Mouse (Mus musculus) retina, postnatal 1 day (tissue): ENCODE measurements around the gene Pycard.
"Not testable (repeated sequence)": the region's sequence is repeated elsewhere in the genome, so short reads cannot be mapped to it uniquely, and the experiment has no call there.

ENCODE experiments used
- DNase-seq: peaks from one replicate; pipeline ENCODE4 v3.0.0-alpha.2; 2012

The Pycard gene

DNA sequence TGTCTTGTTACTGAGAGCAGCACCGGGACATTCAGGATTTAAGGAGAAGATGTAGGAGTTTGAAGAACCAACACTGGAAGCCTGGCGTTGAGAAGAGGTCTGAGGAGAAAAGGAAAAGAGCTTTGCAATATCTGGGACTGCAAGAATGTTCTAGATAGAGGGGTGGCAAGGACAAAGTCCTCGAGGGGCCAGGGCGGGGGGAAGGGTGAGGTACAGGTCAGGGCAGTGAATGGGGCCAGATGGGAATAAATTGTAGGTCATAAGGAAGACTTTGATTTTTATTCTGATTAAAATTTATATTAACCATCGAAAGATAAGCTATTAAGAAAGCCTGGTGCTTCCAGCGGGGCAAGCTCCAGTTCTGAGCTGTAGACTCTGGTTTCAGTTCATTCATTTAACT, 9.4 kb upstream of the Pycard start:
- DNase-seq: no peak

DNA sequence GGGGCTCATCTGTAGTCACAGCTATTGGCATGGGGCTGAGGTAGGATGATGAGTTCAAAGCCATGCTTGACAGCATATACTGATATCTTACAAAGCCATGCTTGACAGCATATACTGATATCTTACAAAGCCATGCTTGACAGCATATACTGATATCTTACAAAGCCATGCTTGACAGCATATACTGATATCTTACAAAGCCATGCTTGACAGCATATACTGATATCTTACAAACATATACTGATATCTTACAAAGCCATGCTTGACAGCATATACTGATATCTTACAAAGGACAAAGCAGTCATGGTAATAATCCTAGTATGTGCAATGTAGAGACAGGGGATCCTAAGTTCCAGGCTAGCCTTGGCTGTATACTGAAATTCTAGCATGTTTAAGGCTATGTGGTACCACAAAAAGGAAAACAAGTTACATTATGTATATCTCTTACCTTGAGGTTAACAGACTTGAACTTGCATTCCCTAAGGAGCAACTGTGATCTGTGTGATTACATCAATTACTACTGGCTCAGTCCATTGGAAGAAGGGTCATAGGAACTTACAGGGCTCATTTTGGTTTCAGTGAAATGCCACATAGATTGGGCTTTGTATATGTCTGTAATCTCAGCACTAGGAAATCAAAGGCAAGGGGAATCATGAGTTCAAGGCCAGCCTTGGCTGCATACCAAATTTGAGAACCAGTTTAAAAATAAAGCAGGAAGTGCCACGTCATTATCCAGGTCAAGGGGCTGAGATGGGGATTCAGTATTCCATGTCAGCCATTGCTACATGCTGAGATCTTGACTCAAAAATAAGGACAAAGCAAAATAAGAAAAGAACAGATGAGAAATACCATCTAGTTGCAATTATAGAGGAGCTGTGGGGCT, 6.6 kb upstream of the Pycard start:
- no peak for DNase-seq

DNA sequence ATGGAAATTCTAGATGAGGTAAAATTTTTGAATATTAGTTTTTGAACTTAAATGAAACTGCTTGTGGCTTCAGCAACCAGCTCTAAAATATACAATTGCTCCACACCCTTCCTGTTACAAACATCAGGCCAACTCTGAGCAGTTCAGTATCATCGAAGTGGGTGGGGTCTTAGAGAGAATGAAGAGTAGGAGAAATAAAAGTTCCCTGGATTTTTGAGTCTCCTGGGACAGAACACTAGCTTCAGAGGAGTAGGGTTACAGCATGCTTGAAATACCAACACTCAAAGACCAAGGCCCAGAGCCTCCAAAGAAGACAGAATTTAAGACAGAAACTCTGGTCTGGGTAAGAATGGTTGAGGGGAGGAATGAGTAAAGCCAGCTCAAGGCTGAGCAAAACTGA, 5.8 kb upstream of the Pycard start:
- DNase-seq: no peak

DNA sequence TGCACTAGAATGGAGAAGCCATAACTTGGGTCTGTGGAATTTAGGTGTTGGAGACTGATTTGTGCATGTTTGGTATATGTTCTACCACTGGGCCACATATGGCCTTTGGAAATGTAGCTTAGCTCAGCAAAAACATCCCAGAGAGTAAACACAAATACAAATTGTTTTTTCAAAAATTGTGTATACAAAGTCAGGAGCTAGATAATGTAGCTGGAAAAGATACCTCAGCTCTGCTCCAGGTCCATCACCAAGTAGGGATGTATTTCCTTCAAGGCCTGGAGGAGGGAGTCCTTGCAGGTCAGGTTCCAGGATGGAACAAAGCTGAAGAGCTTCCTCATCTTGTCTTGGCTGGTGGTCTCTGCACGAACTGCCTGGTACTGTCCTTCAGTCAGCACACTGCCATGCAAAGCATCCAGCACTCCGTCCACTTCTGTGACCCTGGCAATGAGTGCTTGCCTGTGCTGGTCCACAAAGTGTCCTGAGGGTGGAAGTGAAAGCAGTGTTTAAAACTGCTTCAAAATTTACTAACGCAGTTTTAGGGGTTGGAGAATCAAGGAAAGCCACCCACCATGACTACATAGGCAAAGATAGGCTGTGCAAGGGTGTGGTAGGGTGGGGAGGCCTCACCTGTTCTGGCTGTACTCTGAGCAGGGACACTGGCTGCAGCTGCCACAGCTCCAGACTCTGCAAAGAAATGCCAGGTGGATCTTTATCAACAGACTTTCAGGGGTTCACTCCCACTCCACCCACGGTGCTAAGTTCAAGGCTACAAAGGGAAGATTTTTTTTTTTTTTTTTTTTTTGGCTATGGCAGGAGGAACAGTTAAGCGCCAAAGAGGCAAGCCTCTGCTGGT, 953 bp downstream of the Pycard start:
- DNase-seq: no peak

DNA sequence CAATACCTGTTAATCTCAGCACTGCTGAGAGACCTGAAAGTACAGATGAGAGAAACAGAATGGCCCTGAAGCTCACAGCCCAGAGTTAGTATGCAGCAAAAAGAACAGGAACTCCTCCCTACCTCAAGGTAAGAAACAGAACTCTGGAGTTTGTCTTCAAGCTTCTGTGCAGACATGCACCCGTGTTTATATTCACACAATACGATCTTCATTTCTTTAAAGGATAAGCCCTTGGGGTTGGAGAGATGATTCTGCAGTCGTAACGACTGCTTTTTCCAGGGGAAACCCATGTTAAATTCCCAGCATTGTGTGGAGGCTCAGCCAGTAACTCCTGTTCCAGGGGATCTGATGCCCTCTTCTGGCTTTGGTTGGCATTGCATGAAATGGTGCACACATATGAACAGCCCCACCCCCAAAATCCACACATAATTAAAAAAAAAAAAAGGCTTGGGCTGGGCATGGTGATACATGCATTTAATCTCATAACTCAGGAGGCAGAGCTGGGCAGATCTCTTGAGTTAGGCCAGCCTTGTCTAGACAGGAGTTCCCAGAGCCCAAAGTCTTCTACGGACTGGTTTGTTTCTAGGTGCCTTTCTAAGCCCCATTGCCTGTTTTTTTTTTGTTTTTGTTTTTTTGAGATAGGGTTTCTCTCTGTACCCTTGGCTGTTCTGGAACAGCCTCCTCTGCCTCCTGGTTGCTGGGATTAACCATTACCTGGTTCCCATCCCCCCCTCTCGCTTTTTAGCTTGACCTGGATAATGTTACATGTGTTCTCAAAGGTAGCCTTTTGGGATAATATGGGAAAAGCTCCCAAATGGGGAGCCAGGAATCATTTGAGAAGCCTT, 1.8 kb downstream of the Pycard start:
- DNase-seq: peak; percentile 79

DNA sequence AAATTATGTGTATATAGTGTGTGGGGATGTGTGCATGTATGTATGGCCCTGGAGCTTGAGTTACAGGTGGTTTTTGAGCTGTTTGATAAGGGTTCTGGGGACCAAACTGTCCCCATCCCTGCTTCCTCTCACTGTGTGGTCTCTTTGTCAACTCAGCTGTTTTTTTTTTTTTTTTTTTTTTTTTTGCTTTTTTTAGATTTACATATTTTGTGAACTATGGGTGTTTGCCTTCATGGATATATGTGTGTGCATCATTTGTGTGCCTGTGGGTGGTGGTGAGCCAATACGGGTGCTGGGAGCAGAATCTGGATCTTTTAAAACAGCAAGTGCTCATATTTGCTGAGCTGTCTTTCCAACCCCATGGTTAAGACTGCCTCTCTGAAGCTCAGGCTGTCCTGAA, 4.8 kb downstream of the Pycard start:
- DNase-seq: no peak

DNA sequence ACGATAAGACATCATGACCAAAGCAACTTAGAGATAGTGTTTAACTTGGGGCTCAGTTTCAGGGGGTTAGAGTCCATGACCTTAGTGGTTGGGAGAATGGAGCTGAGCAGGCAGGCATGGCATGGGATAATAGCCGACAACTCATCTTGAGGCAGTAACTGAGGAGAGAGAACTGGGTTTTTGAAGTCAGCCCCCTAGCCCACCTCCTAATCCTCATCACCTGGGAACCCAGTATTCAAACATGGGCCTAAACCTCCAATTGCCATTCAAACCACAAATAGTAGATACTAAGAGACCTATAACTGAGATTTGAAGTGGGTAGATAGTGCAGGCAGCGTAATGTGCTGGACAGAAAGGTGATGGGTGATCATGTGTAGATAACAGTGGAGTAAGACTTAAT, 13.1 kb downstream of the Pycard start:
- no peak for DNase-seq

DNA sequence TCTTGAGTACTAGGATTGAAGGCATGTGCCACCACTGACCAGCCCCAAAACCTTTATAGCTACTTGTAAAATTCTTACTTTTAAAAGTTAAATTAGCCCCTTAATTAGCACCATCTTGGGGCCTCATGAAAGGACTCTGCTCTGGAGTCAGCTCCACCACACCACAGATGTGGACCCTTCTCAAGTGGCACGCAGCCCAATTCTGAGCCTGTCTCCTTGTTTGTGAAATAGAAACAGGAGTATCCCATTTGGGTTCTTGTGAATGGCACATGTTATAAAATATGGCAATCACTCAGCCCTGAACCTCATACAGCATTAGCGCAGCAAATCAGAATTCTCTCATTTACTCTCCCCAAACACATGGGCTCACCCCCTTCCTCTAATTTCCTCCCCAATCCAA, 14.8 kb downstream of the Pycard start:
- DNase-seq: no peak

DNA sequence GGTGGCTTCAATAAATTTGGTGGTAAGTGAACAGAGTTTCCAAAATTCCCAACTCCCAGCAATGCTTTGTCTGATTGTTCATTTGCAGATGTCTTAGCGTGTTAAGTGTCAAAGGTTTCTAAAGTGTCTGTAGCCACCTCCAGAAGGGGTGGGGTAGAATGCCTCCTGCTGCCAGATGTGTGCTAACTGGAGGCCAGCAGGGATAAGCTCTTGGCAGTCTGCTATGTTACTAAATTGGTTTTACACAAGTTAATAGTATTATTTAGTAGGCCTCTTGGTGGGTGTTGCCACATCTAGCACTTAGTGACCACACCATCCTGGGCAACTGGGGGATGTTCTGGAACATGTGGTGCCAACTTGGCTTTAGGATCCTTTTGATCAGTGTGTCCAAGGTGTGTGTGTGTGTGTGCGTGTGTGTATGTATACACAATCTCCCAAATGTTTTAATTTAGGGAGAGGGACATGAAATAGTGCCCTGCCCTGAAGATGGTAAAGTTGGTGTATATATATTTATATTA, 19.2 kb downstream of the Pycard start:
- no peak for DNase-seq

DNA sequence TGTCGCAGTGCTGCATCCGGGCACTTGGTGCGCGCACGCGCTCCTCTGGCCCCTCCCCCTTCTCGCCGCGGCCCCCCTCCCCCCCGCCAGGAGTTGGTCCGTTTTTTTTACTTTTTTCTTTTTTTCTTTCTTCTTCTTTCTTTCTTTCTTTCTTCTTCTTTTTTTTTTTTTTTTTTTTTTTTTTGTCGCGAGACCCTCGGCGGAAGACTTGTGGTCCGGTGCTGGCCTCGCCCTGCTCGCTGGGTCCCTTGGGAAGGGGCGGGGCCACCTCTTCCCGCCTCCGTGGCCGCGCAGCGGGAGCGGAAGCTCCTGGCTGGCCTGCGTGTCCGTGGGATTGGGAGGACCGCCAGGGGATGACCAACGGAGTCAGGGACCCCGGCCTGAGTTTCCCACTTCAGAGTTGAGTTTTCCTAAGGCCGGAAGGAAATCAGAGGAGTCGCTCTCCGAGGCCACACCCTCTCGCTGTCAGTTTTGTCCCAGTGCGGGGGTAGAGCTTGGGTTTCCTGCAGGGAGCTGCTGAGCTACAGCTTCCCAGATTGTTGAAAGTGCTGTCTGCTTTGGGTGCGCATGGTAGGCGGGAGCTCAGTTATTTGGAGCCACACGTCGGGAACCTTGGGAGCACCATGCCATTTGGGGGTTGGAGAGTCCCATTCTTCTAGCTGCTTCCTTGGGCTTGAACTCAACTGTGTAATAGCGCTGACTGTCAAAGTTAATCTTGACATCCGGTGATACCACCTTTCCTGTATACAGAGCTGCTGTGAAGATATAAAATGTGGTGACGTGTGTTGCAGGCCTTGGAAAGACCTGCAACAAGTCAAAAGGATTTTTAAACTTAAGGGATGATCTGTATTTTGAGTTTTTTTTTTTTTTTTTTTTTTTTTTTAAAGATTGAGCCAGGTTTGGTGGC, 25.5 kb downstream of the Pycard start:
- DNase-seq: peak; percentile 89

DNA sequence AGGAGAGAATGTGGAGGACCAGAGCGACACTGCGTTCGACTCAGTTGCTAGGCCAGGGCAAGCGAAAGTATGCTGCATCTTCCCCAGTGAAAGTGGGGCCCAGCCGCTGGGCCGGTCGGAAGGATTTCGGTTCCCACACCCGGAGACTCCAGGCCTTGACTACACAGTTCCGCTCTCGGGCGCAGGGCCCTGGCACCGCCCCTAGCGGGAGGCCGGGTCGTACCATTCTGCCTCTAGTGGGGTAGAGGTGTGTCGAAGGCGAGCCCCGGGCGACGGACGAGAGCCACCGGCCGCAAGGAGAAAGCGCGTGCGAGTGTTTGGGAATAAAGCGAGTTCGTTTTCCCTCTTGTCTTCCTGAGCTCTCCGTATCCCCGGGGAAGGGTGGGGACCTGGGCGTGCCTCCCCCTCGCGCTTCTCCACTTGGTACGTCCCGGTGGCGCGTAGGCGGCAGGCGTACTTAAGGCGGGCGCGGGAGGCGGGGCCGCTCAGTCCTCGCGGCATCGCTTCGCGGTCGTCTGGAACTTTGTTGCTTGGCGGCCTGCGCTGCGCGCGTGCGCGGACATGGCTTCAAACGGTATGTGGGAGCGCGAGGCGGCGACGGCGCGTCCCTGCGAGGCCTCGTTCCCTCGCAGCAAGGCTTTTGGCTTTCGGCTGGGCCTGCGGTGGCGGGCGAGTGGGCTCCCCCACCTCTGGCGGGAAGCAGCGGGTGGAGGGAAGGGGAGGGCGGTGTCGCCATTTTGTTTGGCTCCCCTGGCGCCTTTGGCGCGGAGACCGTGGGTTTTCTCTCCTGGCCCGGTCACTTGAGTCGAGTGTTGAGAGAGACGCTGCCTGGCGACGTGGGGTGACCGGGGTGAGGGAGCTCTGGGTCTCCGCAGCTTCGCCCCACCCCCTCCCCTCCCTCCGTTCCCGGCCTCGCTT, 26.4 kb downstream of the Pycard start, which contains the start of gene Fus:
TSS of gene Fus (plus strand) at position 454 of the 918 bp plus-strand sequence.
- DNase-seq: peak; percentile 96

DNA sequence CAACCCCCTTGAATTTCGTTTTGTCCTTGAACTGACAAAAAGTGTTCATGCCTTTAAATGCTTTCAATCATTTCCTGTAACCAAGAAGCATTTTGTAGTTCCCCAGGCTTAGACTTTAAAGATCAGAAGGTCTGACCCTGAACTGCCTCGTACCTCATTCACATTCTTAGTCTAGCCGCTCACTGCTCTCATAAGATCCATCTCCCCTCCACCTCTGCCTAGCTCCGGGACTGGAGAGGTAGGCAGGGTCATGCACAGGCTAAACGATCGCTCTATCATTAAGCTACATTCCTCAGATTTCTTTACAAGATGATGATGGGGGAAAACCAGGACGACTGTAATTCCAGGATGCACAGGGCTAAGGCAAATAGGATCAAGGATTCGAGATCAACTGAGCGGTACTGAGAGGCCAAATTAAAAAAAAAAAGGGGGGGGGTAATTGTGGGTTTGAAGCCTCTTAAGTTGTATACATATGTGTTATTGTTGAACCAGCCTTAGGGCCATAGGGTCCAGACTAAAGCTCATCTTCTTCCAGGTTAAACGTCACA, 27.2 kb downstream of the Pycard start:
- DNase-seq: no peak

DNA sequence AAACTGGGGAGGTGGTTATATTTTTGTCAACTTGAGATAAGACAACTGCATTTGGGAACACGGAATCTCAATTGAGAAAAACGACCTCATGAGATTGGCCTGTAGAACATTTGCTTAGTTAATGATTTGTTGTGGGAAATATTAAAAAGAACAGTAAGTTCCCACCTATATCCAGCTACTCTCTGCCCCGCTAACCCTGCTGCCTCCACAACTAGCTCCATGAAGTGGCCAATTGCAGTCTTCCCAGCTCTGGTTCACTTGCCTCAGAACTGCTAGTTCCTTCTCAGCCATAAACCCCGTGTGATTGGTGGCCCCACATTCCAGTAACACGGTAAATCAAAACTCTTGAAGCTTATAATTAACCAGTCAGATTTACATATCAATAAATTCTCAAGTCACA, 34.3 kb downstream of the Pycard start:
- no peak for DNase-seq

DNA sequence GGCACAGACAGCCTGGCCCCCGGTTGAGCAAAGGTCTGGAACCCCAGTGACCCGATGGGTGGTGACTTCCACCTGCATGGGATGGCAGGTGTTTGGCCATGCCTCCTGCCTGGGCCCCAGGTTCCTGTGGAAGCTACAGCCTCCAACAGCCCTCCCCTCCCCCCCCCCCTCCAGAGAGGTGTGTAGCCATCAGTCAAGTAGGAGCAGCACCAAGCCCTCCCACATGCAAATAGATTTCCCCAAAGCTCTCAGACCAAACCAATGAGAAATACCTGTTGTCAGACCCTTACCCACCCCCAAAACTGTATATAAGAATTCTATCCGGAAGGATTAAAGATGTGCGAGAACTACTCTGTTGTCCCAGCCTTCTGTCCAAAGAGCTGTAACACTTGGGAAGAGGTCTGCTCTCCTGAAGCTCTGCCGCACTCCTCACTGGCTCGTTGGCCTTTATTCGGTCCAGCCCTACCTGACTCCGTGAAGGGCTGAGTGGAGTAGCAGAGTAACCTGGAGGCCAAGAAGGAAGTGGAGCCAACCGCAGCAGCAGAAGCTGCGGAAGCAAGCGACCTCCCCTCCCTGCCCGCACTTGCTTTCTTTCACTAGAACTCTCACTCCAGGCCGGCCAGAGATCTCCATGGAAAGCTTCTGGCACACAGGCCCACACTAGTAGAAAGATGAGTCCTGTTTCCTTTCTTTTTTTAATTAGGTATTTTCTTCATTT, 40.6 kb downstream of the Pycard start:
- no peak for DNase-seq

DNA sequence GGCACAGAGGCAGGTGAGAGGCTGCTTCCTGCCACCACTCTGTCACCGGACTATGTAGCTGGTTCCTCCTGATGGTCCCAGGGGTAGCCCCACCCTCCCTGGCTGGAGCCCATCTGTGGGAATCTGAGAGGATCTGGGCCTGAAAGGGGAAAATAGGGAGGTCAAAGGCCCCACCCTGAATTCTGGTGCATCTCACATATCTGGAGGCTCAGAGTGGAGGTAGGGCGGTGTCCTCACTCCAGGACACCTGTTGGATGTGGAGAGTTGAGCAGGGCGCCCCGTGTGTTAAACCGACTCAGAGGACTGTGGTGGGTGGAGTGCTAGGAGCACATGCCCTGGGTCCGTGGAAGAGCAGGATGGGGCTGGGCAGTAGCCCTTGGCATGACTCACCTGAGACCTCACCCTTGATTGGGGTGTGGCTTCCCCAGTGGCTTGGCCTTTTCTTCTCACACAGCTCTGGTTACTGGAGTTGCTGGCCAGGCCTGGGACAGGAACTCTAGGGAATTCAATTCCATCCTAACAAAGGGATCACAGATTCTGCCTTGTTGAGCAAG, 47.1 kb downstream of the Pycard start, which contains the start of gene Prss36:
TSS of gene Prss36 (minus strand) at position 256 of the 554 bp plus-strand sequence.
- DNase-seq: no peak

DNA sequence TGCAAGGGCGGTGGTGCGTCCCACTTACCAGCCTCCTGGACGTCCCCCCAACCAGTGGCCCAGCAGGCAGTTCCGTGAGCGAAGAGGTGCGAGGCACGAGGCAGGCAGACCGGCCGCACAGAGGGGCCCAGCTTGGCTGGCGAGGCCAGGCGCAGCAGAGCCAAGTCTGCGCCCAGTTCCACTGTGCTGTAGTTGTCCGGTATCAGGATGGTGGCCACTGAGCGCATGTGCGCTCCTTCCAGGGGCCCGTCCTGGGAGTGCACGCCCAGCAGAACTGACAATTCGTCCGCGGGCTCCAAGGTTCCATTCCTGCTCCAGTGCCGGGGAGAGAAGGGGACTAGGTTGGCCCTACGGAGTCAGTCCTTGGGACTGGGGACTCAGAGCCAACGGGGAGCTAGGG, 49.1 kb downstream of the Pycard start:
- DNase-seq: no peak

DNA sequence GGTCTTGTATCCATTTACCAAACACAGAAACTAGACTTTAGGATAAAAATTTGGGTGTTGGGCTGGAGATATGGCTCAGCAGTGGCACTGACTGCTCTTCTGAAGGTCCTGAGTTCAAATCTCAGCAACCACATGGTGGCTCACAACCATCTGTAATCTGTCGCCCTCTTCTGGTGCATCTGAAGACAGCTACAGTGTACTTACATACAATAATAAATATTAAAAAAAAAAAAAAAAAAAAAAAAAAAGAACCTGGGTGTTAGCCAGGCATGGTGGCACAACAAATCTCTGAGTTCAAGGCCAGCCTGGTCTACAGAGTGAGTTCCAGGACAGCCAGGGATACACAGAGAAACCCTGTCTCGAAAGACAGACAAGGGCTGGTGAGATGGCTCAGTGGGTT, 51.6 kb downstream of the Pycard start:
- DNase-seq: not testable (repeated sequence)
